Mouse (Mus musculus): ENCODE data around the gene Dntt. TPM values are rescaled to one million over a fixed set of nuclear protein-coding genes. Genes with fewer than 3 reads are reported as not detected.

The Dntt gene
- total RNA-seq, 4 experiments from 2014 or later: 0.23 TPM; not detected in 3

DNA sequence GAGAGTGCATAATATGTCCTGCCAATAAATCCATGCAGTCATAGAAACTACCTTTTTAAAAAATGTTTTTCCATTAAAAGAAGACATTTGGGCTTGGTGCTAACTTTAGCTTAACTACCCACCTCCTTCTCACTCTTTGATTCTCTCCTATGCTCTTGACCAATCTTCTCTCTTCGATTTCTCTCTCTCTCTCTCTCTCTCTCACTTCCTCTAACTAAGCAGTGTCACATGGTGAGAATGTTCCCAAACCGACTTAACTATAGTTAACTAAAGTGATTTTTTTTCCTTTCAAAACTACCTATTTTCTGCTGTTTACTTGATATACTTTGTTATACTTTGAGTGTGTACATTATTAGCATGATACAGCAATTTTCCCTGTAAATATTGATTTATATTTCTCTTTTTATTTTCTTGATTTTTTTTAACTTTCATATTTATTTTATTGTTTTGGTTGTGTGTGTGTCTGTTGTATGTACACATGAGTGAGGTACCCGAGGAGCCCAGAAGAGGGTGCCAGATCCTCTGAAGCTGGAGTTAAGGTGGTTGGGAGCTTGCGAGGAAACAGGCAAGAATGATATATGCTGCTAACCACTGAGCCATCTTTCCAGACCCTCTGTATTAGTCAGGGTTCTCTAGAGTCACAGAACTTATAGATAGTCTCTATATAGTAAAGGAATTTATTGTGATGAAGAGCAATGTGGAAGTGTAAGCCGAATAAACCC is 20.2 kb upstream of the Dntt start:
- DNase-seq (ENCODE audit: low spot score in 2 of 2): no peak

DNA sequence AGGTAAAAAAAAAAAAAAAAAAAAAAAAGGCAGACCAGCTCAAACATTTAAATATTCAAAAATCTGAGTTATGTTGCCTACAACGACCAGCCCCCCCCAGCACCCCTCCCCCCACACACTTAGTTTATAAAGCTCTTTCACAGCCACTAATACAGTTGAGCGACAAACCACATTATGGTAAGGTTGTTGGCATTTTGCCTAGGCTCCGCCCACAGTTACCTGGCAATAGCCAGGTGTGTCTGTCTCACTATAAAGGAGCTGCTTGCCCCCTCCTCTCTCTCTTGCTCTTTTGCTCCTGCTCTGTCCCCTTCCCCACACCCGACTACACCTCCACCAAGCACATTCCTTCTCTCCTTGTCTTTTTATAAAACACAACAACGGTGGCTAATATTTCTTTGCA is 17.4 kb upstream of the Dntt start:
- DNase-seq (ENCODE audit: low spot score in 2 of 2): no peak

DNA sequence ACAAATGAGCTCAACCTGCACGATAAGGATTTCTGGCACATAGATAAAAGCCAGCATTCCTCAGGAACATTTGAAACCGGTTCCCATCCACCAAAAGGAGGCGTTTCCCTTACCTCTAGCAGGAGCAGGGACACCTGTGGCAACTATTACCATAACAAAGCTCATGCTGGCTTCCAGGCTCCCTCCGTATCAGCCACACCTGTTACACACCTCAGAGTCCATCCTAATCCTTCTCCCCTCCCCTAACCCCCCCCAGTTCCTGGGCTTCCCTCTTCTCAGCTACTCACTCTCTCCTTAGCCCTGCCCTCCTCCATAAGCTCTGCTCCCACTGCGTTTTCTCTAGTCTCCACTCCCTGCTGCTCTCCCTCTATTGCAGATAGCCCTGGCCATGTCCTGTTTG is 15.5 kb upstream of the Dntt start:
- DNase-seq (ENCODE audit: low spot score in 2 of 2): no peak

DNA sequence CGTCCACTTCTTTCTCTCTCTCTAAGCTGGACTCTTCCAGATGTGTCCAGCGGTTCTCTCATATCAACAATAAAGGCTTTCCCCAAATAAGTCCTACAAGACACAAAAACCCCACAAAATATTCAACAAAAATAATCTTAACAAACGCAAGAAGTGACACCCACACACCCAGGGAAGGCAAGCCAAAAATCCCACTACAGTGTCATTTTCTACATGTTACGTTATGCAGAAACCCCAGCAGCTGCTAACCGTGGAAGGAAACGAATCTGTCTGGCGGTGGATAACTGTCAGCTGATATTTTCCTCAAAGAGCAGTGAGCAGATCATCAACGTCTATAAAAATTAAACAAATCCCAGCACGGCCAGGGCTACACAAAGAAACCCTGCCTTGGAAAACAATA is 15.1 kb upstream of the Dntt start:
- no peak for DNase-seq (ENCODE audit: low spot score in 2 of 2)

DNA sequence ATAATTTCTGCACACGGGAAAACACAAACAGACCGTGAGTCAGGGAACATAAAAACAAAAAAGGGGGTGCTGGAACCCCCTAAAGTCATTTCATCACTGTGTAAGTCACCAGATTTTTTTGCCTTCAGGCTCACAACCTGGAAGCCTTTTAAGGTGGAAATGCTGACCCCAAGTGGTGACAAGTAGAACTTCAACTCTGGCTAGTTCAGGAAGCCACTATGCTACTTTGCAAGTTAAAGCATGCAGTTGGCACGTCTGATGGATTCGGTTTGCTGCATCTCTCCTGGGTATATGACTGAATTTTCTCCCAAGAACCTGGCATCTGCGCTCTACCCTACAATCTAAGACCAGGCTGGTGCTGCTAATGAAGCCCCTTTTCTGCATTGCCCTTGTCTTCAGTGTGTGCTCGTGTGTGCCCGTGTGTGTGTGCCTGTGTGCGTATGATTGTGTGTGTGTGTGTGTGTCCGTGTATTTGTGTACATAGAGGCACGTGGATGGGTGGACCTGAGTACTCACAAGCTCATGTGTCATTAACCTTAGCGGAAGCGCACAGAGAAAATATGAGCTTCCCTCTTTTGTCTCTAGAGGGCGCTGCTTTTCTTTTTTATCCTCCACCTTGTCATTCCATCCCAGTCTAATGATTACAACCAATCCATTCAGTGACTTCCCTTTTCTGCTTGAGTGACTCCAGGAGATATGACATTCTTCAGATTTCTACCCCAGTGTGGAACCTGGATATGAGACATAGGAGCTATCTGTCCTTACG is 12.9 kb upstream of the Dntt start:
- DNase-seq (ENCODE audit: low spot score in 2 of 2): peak in 1 of 2 experiments; percentile 50

DNA sequence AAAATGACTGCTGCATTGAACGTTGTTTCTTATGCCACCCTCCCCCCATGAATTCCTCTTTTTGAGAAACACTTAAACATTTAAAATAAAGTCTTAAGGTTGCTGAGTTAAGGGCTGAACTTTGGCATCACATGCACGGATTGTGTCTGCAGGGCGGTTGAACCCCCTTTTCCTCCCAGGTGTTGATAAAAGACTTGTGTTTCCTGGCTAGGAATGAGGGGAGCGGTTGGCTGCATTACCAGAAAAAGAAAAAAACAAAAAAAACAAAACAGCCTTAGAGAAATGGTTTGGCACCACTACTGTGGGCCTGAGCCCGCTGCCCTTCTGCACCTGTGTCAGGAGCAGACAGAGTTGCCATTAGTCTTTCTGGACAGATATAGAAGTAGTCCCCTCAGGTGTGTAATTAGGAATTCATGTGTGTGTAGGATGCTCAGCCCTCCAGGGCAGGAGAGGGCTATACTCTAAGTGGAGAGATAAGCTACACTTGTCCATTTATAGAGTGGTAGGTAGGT is 9.9 kb upstream of the Dntt start:
- no peak for DNase-seq (ENCODE audit: low spot score in 2 of 2)

DNA sequence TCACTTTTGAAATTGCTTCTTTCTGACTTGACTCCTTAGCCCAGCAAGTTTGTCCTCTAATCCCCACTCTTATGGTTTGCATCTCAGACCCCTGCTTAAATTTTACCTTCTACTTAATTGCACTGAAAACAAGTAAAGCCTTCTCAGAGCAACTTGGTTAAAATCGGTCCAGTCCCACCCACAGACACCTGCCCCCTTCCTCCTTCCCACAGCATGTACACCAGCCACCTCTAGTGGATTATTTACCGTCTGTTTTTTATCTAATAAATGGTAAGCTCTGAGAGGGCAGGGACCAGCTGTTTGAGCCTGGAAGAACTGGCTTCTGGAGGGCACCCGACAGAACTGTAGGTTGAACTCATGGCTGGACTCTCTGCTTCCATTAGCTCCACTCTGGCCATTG is 8.5 kb upstream of the Dntt start:
- no peak for DNase-seq (ENCODE audit: low spot score in 2 of 2)

DNA sequence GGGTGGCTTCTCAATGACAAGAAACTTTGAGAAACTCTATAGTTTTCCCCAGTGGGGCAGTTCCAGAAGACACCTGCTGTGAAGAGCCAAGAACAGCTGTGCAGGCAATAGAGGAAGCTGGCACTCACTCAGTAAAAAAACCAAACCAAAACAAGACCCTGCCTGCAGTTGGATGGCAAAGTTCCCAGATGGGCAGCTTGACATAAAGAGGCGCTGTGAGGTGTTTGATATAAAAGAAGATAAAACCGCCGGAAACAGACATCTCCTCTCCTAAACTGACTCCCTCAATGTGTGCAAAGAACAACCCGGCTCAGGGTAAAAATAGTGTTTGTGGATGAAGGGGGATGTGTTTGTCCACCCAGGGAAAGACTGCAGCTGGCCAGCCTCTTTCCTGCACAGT is 6.8 kb upstream of the Dntt start:
- no peak for DNase-seq (ENCODE audit: low spot score in 2 of 2)

DNA sequence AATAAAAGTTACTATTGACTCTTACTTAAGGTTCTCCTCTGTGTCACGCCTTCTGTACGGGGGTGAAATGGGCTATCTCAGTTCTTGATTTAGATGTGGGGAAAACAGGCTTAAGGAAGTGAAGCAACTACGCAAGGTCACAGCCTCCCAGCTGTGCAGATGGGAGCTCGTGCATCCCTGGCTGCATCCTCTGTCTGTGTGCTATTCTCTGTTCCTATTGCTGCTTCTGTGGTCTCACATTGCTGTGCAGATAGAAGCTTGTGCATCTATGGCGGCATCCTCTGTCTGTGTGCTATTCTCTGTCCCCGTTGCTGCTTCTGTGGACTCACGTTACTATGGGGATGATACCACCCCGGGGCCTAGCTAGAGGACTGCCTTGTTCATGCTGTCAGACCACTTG is 2.5 kb upstream of the Dntt start:
- DNase-seq (ENCODE audit: low spot score in 2 of 2): no peak

DNA sequence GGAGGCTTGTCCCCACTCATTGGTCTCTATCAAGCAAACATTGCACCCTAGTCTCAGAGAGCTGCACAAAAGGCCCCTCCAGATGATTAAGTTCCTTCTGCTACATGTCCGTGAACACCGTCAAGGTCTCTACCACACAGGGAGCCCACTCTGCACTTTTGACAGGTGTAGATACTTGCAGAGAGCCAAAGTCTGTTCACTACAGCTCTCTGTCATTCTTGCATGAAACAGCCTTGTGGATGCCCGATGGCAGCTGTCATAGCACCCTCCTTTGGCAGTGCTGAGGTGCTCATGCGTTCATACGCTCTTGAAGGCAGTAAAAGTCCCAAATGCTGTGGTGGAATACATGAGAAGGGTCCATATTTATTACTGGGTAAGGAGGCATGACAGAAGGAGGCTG is 2.1 kb upstream of the Dntt start:
- no peak for DNase-seq (ENCODE audit: low spot score in 2 of 2)

DNA sequence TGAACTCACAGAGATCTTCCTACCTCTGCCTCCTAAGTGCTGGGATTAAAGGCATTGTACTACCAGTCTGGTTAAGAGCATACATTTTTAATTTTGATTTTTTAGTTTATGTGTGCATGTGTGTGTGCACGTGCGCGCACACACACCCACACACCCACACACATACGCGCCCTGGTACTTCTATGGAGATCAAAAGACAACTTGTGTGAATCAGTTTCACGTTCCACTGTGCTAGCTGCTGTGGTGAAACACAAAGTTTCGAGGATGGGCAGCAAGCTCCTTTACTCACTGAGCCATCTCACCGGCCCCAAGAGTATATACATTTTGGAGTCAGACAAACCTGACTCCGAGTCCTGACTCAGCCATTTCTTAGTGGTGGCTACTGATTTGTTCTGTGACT is 1.5 kb upstream of the Dntt start:
- no peak for DNase-seq (ENCODE audit: low spot score in 2 of 2)

DNA sequence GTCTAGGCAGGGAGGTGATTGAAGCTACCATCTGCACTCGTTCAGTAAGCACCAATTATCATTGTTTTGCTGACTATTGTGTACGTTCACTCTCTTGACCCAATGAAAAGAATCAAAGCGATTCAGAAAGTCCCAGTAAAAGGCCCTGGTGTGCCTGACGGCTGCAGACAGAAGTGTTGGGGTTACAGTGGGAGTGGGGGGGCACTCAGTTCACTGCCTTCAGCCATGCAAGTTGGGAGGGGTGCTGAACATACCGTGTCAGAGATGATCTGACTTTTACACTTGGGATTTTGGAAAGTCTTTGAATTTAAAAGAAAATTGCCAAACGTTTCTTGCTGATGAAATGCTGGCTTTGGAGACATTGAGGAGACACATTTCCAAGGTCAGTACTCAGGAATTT is 1.1 kb downstream of the Dntt start:
- no peak for DNase-seq (ENCODE audit: low spot score in 2 of 2)

DNA sequence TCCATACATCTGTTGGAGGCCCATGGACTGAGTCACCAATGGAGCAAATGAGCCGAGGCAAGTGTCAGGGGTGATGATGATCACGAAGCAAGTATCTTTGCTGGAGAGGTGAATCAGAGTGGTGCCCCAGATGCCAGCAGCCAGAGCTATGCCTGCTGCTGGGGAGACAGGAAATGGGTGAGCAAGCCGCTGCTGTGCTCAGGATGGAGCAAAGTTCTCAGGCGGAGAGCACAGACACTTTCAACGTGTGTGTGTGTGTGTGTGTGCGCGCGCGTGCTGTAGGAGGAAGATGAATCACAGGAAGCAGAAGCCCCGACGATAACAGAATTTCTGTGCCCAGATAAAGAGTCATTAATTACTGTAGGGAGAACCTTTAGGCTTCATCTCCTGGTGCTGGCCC is 1.9 kb downstream of the Dntt start:
- DNase-seq (ENCODE audit: low spot score in 2 of 2): no peak

DNA sequence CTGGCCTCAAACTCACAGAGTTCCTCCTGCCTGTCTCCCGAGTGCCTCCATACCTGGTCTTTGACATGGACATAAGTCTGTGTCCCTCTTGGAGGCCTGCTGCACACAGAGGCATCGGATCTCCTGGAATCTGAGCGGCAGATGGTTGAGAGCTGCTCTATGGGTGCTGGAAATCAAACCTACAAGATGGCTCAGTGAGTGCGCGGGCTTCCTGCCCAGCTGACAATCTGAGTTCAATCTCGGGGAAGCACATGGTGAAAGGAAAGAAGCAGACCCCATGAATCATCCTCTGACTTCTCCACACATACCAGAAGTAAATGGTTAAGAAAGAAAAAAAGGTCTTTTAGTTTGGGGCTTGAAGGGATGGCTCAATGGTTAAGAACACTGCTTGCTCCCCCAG is 2.8 kb downstream of the Dntt start:
- no peak for DNase-seq (ENCODE audit: low spot score in 2 of 2)

DNA sequence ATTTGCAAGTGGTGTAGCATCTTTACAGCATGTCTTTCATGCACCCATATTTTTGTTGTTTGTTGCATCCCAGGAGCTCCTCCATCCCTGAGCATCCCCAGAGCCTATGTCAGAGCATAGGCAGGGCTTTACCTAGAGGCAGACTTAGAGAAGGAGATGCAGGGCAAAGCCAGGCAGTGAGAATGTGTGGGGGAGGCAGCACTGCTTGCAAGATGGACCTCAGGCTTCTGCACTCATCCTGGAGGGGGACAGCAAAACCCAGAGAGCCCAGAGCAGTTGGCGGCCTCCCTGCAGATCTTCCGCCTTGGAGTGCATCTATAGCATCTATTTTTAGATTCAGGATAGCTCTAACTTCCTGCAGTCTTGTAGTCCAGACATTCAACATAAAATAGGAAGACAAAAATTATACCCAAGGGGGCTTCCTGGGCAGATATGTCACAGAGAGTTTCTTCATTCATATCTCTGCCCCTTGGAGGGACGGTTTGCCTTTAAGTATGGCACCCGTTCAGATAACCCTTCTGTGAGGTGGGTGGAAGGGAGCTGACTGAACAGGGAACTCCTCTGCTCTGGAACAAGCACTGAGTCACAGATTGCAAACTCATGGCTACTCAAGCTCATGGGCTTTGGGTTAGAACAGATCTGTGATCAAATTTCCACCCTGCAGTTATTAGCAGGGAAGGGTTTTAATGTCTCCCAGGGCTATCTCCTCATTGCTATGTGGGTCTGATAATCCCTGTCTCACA is 6.9 kb downstream of the Dntt start:
- DNase-seq (ENCODE audit: low spot score in 2 of 2): no peak

DNA sequence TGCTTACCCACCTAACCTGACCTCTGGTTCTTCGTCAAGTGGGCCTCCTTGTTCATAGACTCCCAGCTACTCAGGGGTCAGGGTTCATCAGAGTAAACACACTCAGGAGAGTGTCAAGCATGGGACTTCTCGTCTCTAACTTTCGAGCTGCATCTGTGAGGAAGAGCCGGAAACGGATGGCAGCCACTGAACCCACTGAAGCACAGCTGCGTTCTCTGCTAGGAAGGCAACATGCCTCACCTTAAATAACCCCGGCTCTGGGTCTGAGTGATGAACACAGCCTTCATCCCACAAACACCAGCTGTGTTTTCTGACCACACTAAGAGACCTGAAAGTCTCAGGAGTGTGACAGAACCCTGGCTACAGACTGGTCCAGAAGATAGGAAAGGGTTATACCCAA is 10.0 kb downstream of the Dntt start:
- DNase-seq (ENCODE audit: low spot score in 2 of 2): no peak

DNA sequence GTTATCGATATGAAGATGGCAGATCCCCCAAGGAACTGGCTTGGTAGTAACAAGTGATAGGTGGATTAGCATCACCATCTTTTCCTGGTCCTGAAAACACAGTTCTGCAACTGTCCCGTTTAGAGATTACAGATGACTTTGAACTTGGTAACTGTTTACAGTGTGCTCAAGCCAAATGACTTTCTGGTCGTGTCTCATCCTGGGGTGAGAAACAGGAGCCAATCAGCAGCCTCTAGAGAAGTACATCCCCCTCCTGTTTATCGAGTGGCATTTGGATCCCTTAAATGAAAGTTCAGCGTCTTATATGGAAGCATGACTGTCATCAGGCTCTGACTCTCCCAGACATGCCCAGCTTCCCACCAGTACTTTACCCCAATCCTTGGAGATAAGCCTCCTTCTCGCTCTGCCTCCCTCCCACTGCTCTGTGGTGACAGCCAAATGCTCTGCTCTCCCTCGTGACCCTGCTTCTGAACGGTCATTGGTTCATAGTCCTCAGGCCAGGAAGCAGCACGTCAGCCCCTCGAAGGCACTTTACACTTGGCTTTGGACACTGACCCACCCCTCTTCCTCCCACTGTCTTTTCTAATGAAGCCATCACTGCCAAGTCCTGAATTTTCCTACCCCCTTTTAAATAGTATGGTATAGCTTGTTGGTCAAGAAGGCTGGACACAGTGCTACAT is 16.2 kb downstream of the Dntt start:
- DNase-seq (ENCODE audit: low spot score in 2 of 2): no peak

DNA sequence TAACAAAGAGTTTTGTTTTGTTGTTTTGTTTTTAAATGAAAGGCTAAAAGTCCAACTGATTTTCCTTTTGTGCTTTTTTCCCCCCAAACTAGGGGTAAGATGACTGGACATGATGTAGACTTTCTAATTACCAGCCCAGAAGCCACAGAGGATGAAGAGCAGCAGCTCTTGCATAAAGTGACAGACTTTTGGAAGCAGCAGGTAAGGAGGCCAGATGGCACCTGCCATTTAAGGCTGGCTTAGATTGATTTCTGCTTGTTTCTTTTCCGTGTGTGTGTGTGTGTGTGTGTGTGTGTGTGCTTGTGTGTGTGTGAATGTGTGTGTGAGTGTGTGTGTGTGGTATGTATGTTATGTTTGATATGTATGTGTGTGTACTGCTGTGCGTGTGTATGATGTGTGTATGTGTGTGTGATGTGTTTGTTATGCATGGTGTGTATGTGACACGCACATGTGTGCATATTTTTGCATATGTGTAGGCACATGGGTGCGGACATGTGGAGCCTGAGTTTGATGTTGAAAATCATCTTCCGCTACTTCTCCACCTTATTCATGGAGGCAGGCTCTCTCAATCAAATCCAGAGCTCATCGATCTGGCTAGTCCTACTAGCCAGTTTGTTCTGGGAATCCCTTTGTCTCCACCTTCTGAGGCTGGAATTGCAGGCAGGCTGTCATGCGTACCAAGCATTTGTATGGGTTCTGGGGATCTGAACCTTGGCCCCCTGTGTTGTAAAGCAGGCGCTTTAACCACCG is 18.5 kb downstream of the Dntt start:
- DNase-seq (ENCODE audit: low spot score in 2 of 2): peak in 1 of 2 experiments; percentile 23

DNA sequence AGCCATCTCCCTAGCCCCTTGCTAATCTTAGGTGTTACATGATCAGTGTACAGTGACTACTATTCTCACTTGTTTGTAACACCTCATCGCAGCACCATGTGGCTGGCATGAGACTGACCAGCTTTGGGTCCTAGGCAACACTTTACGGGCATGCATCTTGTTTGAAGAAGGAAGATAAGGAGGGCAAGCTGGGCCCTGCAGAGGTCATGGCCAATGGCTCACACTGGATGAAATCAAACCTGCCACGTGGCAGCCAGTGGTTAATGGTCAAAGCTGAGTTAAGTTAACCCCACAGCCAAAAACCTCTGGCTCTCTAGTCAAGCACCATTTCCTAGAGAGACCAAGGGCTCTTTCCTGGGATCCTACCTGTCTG is 19.1 kb downstream of the Dntt start:
- DNase-seq (ENCODE audit: low spot score in 2 of 2): no peak

DNA sequence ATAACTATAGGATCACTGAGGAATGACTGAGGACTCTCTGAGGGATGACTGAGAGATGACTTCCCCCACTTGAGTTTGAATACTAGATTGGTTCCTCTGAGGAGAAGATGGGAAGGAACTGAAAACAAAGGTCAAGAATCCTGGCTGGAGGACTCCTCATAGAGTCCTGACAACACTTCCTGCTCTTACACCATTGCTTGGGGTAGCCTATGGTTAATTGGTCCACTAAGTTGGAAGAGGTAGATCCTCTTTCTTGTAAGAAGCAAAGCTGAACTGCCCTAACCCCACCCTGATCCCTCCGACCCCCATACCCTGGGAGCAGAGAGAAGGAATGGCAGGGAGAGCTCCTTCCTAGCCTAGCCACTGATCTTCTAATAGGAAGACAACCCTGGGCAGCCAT is 22.6 kb downstream of the Dntt start:
- DNase-seq (ENCODE audit: low spot score in 2 of 2): no peak

DNA sequence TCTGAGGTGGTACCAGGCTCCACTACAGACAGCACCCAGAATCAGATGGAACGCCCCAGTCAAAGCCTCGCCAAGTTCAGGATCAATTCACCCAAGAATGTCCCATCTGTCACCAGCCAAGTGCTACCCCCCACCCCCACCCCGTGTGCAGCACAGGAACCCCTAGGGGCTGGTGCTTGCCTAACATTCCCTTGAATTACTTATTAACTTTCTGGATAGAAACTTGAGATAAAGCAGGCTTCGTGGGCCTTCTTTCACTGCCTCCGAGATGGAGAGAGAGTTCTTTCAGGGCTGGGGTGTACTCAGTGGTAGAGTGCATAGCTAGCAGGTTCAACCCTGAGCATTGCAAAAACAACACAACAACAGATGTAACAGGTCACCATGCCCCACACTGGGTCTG is 23.2 kb downstream of the Dntt start:
- no peak for DNase-seq (ENCODE audit: low spot score in 2 of 2)

All from layer of hippocampus, adult 8-10 months (tissue).